Mouse (Mus musculus) midbrain, embryonic 12.5 days (tissue): Measurements from ENCODE around the gene Gm21985. TPM values are rescaled to one million over a fixed set of nuclear protein-coding genes. Genes with fewer than 3 reads are reported as not detected.

Experiments used
- ATAC-seq: fragments of 200-750 bp; cut with Nextera tagmentation; 2 replicates; pipeline ENCODE4 v1.8.0; 2017; ENCODE audit warnings: low read depth, moderate TSS enrichment, moderate library complexity; ENCODE audit not compliant: low FRiP score
- H3K27ac ChIP-seq: fragments of 300-500 bp; sonication (generic); replicated peaks from 2 replicates; pipeline ENCODE4 v1.5.1; 2016; ENCODE audit warnings: mild to moderate bottlenecking
- H3K27me3 ChIP-seq: fragments of 300-500 bp; sonication (generic); 2 replicates; pipeline ENCODE4 v1.6.1; 2016; ENCODE audit warnings: mild to moderate bottlenecking
- H3K36me3 ChIP-seq: fragments of 300-500 bp; sonication (generic); 2 replicates; pipeline ENCODE4 v1.6.1; 2016
- H3K4me1 ChIP-seq: fragments of 300-500 bp; sonication (generic); 2 replicates; pipeline ENCODE4 v1.6.1; 2016
- H3K4me2 ChIP-seq: fragments of 300-500 bp; sonication (generic); replicated peaks from 2 replicates; pipeline ENCODE4 v1.6.1; 2016; ENCODE audit warnings: mild to moderate bottlenecking, moderate library complexity
- H3K4me3 ChIP-seq: fragments of 300-500 bp; sonication (generic); 2 replicates; pipeline ENCODE4 v1.5.1; 2016; ENCODE audit warnings: mild to moderate bottlenecking
- H3K9ac ChIP-seq: fragments of 300-500 bp; sonication (generic); replicated peaks from 2 replicates; pipeline ENCODE4 v1.6.1; 2016; ENCODE audit warnings: mild to moderate bottlenecking, moderate library complexity
- H3K9me3 ChIP-seq: fragments of 300-500 bp; sonication (generic); 2 replicates; pipeline ENCODE4 v1.6.1; 2016; ENCODE audit warnings: mild to moderate bottlenecking
- WGBS: fragments of 180-500 bp; shearing (Covaris S2); methylation state at CpG from one replicate; pipeline ENCODE4 v1.1.7; 2016; 5-methylcytosine and 5-hydroxymethylcytosine counted together
- polyA plus RNA-seq: library from polyadenylated mRNA; unstranded; fragments of >200 nt; fragmentation: Nextera tagmentation; extraction: Ambion mirVana; gene quantifications from 2 replicates; pipeline ENCODE4 v1.2.1, GENCODE M21; 2016

The Gm21985 gene
- polyA plus RNA-seq, 1 experiment from 2014 or later: not detected

GRCm38 (mm10) chr2:112348246-112348645 is 82.1 kb downstream of the Gm21985 start:
- Histone ChIP-seq H3K9me3 (no peaks in the 10 kb centered on the region), H3K36me3 (peaks cover 27% of the 10 kb centered on the region), H3K4me3 (no peak overlapping the region), H3K27me3 (no peaks in the 10 kb centered on the region), H3K9ac (no peak overlapping the region), H3K4me1 (no peaks in the 10 kb centered on the region), H3K4me2 (no peak overlapping the region), H3K27ac (no peak overlapping the region)
- no peak for ATAC-seq
- 86% methylated on average over 3 of the region's 3 CpGs for WGBS

- H3K9me3 ChIP-seq: no peaks in the 10 kb centered on the region
- no peak for ATAC-seq
- H3K36me3 ChIP-seq: peaks cover 52% of the 10 kb centered on the region
- H3K27me3 ChIP-seq: no peaks in the 10 kb centered on the region
- WGBS: 92% methylated on average over 7 of the region's 7 CpGs
- no peak overlapping the region for H3K4me2 ChIP-seq
- H3K27ac ChIP-seq: no peak overlapping the region
- H3K9ac ChIP-seq: no peak overlapping the region
- no peaks in the 10 kb centered on the region for H3K4me1 ChIP-seq
- no peak overlapping the region for H3K4me3 ChIP-seq
These were observed 87.8 kb downstream of the Gm21985 start for GRCm38 (mm10) chr2:112353685-112354455.

GRCm38 (mm10) chr2:112359611-112360010 is 93.5 kb downstream of the Gm21985 start:
- H3K9ac ChIP-seq: no peak overlapping the region
- H3K27me3 ChIP-seq: no peaks in the 10 kb centered on the region
- WGBS: 89% methylated on average over 2 of the region's 2 CpGs
- H3K4me3 ChIP-seq: no peak overlapping the region
- no peak overlapping the region for H3K4me2 ChIP-seq
- no peak for ATAC-seq
- peaks cover 82% of the 10 kb centered on the region for H3K36me3 ChIP-seq
- H3K4me1 ChIP-seq: no peaks in the 10 kb centered on the region
- H3K27ac ChIP-seq: no peak overlapping the region
- H3K9me3 ChIP-seq: no peaks in the 10 kb centered on the region

GRCm38 (mm10) chr2:112360012-112360780 is 94.1 kb downstream of the Gm21985 start:
- H3K36me3 ChIP-seq: peaks cover 82% of the 10 kb centered on the region
- H3K4me1 ChIP-seq: no peaks in the 10 kb centered on the region
- 94% methylated on average over 12 of the region's 12 CpGs for WGBS
- H3K9ac ChIP-seq: no peak overlapping the region
- no peak overlapping the region for H3K4me3 ChIP-seq
- H3K9me3 ChIP-seq: no peaks in the 10 kb centered on the region
- H3K4me2 ChIP-seq: no peak overlapping the region
- H3K27ac ChIP-seq: no peak overlapping the region
- ATAC-seq: no peak; the same call in 1 of the 2 replicates
- H3K27me3 ChIP-seq: no peaks in the 10 kb centered on the region

GRCm38 (mm10) chr2:112360781-112361169 is 94.7 kb downstream of the Gm21985 start:
- no peak overlapping the region for H3K4me3 ChIP-seq
- H3K36me3 ChIP-seq: peaks cover 78% of the 10 kb centered on the region
- no peak overlapping the region for H3K4me2 ChIP-seq
- H3K4me1 ChIP-seq: no peaks in the 10 kb centered on the region
- H3K9me3 ChIP-seq: no peaks in the 10 kb centered on the region
- no peaks in the 10 kb centered on the region for H3K27me3 ChIP-seq
- no peak overlapping the region for H3K27ac ChIP-seq
- H3K9ac ChIP-seq: no peak overlapping the region
- 89% methylated on average over 2 of the region's 2 CpGs for WGBS
- ATAC-seq: no peak

GRCm38 (mm10) chr2:112367222-112367621 is 101.1 kb downstream of the Gm21985 start:
- Histone ChIP-seq H3K9ac (peak overlapping the region; percentile 75), H3K4me1 (peaks cover 13% of the 10 kb centered on the region), H3K27me3 (no peaks in the 10 kb centered on the region), H3K4me2 (peak overlapping the region; percentile 82), H3K27ac (no peak overlapping the region), H3K4me3 (peak overlapping the region; percentile 70), H3K9me3 (no peaks in the 10 kb centered on the region), H3K36me3 (peaks cover 25% of the 10 kb centered on the region)
- 23% methylated on average over 15 of the region's 15 CpGs for WGBS
- ATAC-seq: peak; percentile 36; the same call in 1 of the 2 replicates

GRCm38 (mm10) chr2:112367726-112368673 is 101.9 kb downstream of the Gm21985 start, which contains the start of gene Emc4:
Gene Emc4, minus strand, starts transcription at chr2:112368027.
- Histone ChIP-seq H3K9ac (peak within 1 kb of the TSS; percentile 75), H3K4me2 (peak within 1 kb of the TSS; percentile 82), H3K36me3 (peaks cover 20% of the 10 kb centered on the region), H3K27me3 (no peaks in the 10 kb centered on the region), H3K27ac (peak within 1 kb of the TSS; percentile 79), H3K4me1 (peaks cover 13% of the 10 kb centered on the region), H3K9me3 (no peaks in the 10 kb centered on the region), H3K4me3 (peak within 1 kb of the TSS; percentile 70)
- peak; percentile 88 for ATAC-seq
- WGBS: 2% methylated on average over 46 of the region's 46 CpGs

- peaks cover 4% of the 10 kb centered on the region; the same call in 1 of the 2 replicates for H3K36me3 ChIP-seq
- no peak for ATAC-seq
- peaks cover 13% of the 10 kb centered on the region for H3K4me1 ChIP-seq
- no peak overlapping the region for H3K4me3 ChIP-seq
- no peaks in the 10 kb centered on the region for H3K9me3 ChIP-seq
- no peaks in the 10 kb centered on the region for H3K27me3 ChIP-seq
- H3K9ac ChIP-seq: no peak overlapping the region
- no peak overlapping the region for H3K27ac ChIP-seq
- H3K4me2 ChIP-seq: no peak overlapping the region
- 71% methylated on average over 5 of the region's 5 CpGs for WGBS
These were observed 103.8 kb downstream of the Gm21985 start for GRCm38 (mm10) chr2:112369941-112370340.

GRCm38 (mm10) chr2:112373141-112373540 is 107.0 kb downstream of the Gm21985 start:
- H3K27ac ChIP-seq: no peak overlapping the region
- WGBS: 54% methylated on average over 4 of the region's 4 CpGs
- H3K9me3 ChIP-seq: no peaks in the 10 kb centered on the region
- no peak overlapping the region for H3K4me3 ChIP-seq
- H3K27me3 ChIP-seq: 0 out of 2 replicates have a peak, but pooled peaks cover 3% of the 10 kb centered on the region
- no peaks in the 10 kb centered on the region for H3K36me3 ChIP-seq
- H3K9ac ChIP-seq: no peak overlapping the region
- no peak for ATAC-seq
- no peaks in the 10 kb centered on the region for H3K4me1 ChIP-seq
- H3K4me2 ChIP-seq: no peak overlapping the region

GRCm38 (mm10) chr2:112374610-112375009 is 108.5 kb downstream of the Gm21985 start:
- no peak for ATAC-seq
- Histone ChIP-seq H3K27ac (no peak overlapping the region), H3K36me3 (no peaks in the 10 kb centered on the region), H3K4me1 (no peaks in the 10 kb centered on the region), H3K9ac (no peak overlapping the region), H3K4me2 (no peak overlapping the region), H3K9me3 (no peaks in the 10 kb centered on the region), H3K27me3 (0 out of 2 replicates have a peak, but pooled peaks cover 3% of the 10 kb centered on the region), H3K4me3 (no peak overlapping the region)
- WGBS: 62% methylated on average over 5 of the region's 5 CpGs
